Mouse (Mus musculus) embryonic facial prominence, embryonic 14.5 days (tissue): ENCODE data around the gene Ptprk. TPM values are rescaled to one million over a fixed set of nuclear protein-coding genes. Genes with fewer than 3 reads are reported as not detected.
A peak's percentile ranks its signal among the peaks of the same experiment; 100 is the strongest.

Experiments
- ATAC-seq: fragments of 200-750 bp; cut with Nextera tagmentation; 2 replicates; pipeline ENCODE4 v1.8.0; 2017; ENCODE audit warnings: low read depth, moderate number of reproducible peaks, moderate TSS enrichment
- DNase-seq: peaks from one replicate; pipeline ENCODE4 v3.0.0-alpha.2; 2015; ENCODE audit warnings: low spot score
- H3K27ac ChIP-seq: fragments of 300-500 bp; sonication (generic); replicated peaks from 2 replicates; pipeline ENCODE4 v1.5.1; 2014; ENCODE audit warnings: low read depth, mild to moderate bottlenecking, low read length, moderate library complexity
- H3K27me3 ChIP-seq: fragments of 300-500 bp; sonication (generic); replicated peaks from 2 replicates; pipeline ENCODE4 v1.6.1; 2014; ENCODE audit warnings: low read length; ENCODE audit not compliant: control insufficient read depth, insufficient read depth
- H3K36me3 ChIP-seq: fragments of 300-500 bp; sonication (generic); 2 replicates; pipeline ENCODE4 v1.6.1; 2014; ENCODE audit warnings: low read length, mixed read lengths; ENCODE audit not compliant: control insufficient read depth, insufficient read depth
- H3K4me1 ChIP-seq: fragments of 300-500 bp; sonication (generic); 2 replicates; pipeline ENCODE4 v1.6.1; 2014; ENCODE audit warnings: antibody characterized with exemption, low read length; ENCODE audit not compliant: control insufficient read depth, insufficient read depth
- H3K4me2 ChIP-seq: fragments of 300-500 bp; sonication (generic); 2 replicates; pipeline ENCODE4 v1.6.1; 2014; ENCODE audit warnings: low read depth, mild to moderate bottlenecking, low read length, moderate library complexity, mixed read lengths
- H3K4me3 ChIP-seq: fragments of 300-500 bp; sonication (generic); 2 replicates; pipeline ENCODE4 v1.5.1; 2014; ENCODE audit warnings: low read depth, mild to moderate bottlenecking, low read length
- H3K9ac ChIP-seq: fragments of 300-500 bp; sonication (generic); 2 replicates; pipeline ENCODE4 v1.6.1; 2014; ENCODE audit warnings: low read depth, mild to moderate bottlenecking, low read length, moderate library complexity, mixed read lengths
- H3K9me3 ChIP-seq: fragments of 300-500 bp; sonication (generic); 2 replicates; pipeline ENCODE4 v1.6.1; 2016; ENCODE audit warnings: low read length; ENCODE audit not compliant: control insufficient read depth
- WGBS: fragments of 180-500 bp; shearing (Covaris S2); extraction: QIAGEN DNeasy Blood & Tissue Kit; methylation state at CpG from one replicate; pipeline ENCODE4 v1.1.7; 2014; 5-methylcytosine and 5-hydroxymethylcytosine counted together
- polyA plus RNA-seq: library from polyadenylated mRNA; unstranded; fragments of >200 nt; fragmentation: Nextera tagmentation; extraction: Ambion mirVana; gene quantifications from 2 replicates; pipeline ENCODE4 v1.2.1, GENCODE M21; 2014

The Ptprk gene
- polyA plus RNA-seq, 1 experiment from 2014 or later = 21.7 TPM

DNA sequence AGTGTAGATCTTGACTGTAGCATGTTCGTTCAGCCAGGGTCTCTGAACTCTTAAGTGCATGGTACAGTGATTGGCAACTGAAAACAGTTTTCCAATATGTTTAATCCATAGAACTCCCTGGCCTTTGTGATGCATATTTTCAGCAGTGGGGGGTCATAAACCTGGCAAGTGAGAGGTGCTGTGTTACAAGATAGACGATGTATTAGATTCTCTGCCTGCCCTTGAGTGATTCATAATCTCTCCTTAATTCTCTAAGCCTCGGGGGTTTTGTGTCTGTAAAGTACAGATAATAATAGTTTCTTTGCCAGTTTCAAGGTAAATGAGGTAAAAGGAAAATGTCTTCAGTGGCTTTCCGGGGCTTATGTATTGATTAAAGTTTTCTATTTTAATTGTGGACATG lies 475.9 kb downstream of the Ptprk start:
- WGBS = 32% methylated on average over 4 of the region's 4 CpGs
- DNase-seq (no peak), ATAC-seq (no peak)
- H3K4me1 ChIP-seq = no peaks in the 10 kb centered on the region
- H3K36me3 ChIP-seq = no peaks in the 10 kb centered on the region
- no peak overlapping the region for H3K4me2 ChIP-seq
- no peaks in the 10 kb centered on the region for H3K9me3 ChIP-seq
- no peak overlapping the region for H3K9ac ChIP-seq
- H3K4me3 ChIP-seq = no peak overlapping the region
- H3K27me3 ChIP-seq = no peaks in the 10 kb centered on the region
- no peak overlapping the region for H3K27ac ChIP-seq

DNA sequence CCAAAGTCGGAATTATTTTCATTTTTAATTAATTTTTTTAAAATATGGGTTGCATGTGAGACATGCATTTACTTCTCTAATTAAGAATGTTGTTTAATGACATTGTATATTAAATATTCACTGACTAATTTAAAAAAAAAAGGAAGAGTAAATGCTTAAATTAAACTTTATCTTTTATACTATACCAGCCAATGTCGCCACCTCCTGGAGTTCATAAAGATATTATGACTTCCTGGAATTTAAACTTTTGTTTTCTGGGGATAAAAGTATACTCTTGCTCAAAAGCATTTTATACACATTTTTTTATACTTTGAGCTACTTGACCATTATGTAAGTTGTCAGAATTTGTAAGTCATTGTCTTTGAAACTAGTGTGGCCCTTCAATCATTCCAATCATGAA lies 477.4 kb downstream of the Ptprk start:
- H3K4me2 ChIP-seq = no peak overlapping the region
- no peaks in the 10 kb centered on the region for H3K36me3 ChIP-seq
- 86% methylated on average over 2 of the region's 2 CpGs for WGBS
- DNase-seq (peak; percentile 18), ATAC-seq (no peak)
- H3K27ac ChIP-seq = no peak overlapping the region
- no peaks in the 10 kb centered on the region for H3K4me1 ChIP-seq
- no peaks in the 10 kb centered on the region for H3K27me3 ChIP-seq
- H3K9me3 ChIP-seq = no peaks in the 10 kb centered on the region
- H3K4me3 ChIP-seq = no peak overlapping the region
- H3K9ac ChIP-seq = no peak overlapping the region

DNA sequence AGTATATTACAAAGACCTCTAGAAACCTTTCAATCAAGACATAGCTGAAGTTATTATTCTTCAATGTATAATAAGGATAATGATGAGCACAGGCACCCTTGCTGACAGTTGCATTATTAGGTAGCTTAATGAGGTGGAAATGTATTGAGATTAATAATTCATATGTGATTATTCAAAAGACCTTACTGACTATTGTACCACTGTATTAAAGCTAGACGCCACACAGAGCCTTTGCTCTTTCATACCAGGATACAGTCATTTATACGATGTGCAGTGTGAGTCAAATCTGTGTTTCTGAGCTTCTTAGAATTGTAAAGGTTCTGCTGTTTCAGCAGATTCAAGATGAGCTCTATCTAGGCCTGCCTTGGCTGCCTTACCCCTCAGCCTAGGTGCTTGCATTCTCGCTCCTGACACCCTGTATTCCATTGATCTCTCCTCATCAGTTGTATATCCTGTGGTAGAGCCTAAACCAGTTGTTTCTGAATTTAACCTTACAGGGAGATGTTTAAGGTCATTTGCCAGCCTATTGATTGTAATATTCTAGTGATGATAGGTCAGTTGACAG lies 489.6 kb downstream of the Ptprk start:
- 87% methylated on average over 3 of the region's 3 CpGs for WGBS
- no peaks in the 10 kb centered on the region for H3K4me1 ChIP-seq
- DNase-seq (no peak), ATAC-seq (no peak)
- H3K9ac ChIP-seq = no peak overlapping the region
- no peak overlapping the region for H3K27ac ChIP-seq
- H3K4me2 ChIP-seq = no peak overlapping the region
- no peak overlapping the region for H3K4me3 ChIP-seq
- H3K36me3 ChIP-seq = 0 out of 2 replicates have a peak, but pooled peaks cover 7% of the 10 kb centered on the region
- no peaks in the 10 kb centered on the region for H3K9me3 ChIP-seq
- no peaks in the 10 kb centered on the region for H3K27me3 ChIP-seq

DNA sequence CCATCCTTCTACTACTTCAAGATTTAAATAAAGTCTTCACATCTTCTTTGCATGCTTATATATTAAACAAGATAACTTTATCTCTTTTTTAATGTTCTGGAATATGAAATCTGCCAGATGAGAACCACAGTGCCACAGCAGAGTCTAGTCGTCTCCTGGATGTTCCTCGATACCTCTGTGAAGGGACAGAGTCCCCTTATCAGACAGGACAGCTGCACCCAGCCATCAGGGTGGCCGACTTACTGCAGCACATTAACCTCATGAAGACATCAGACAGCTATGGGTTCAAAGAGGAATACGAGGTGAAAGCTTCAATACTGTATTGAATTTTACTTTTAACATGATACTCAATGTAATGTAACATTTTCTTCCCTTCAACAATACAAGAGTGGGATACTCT lies 491.8 kb downstream of the Ptprk start:
- Histone ChIP-seq H3K4me1 (no peaks in the 10 kb centered on the region), H3K4me3 (no peak overlapping the region), H3K9ac (no peak overlapping the region), H3K27ac (no peak overlapping the region), H3K9me3 (no peaks in the 10 kb centered on the region), H3K4me2 (no peak overlapping the region), H3K27me3 (no peaks in the 10 kb centered on the region), H3K36me3 (0 out of 2 replicates have a peak, but pooled peaks cover 8% of the 10 kb centered on the region)
- WGBS = 63% methylated on average over 4 of the region's 4 CpGs
- ATAC-seq = no peak
- DNase-seq = no peak

DNA sequence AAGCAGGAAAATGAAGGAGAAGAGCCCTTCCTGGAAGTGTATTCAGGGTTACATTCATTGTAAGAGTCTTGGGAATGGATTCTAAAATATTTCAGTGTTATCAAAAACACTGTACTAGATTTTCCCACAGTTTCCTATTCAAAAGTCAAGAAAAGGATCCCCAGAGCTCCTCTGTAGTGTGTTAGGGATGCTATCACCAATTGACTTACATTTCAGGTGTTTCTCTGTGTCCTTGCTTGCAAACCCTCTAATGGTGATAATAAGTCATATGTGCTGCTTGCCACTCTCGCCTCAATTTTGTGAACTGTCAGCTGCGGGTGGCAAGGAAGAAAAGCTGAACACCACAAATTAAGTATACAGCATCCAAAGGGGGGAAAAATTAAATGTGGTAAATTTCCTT lies 492.2 kb downstream of the Ptprk start:
- Histone ChIP-seq H3K27ac (no peak overlapping the region), H3K27me3 (no peaks in the 10 kb centered on the region), H3K9me3 (no peaks in the 10 kb centered on the region), H3K4me3 (no peak overlapping the region), H3K9ac (no peak overlapping the region), H3K4me2 (no peak overlapping the region), H3K4me1 (no peaks in the 10 kb centered on the region), H3K36me3 (0 out of 2 replicates have a peak, but pooled peaks cover 8% of the 10 kb centered on the region)
- WGBS = 91% methylated on average over 2 of the region's 2 CpGs
- no peak for ATAC-seq
- no peak for DNase-seq

GRCm38 (mm10) chr10:28567441-28567840 lies 492.8 kb downstream of the Ptprk start:
- Histone ChIP-seq H3K36me3 (0 out of 2 replicates have a peak, but pooled peaks cover 8% of the 10 kb centered on the region), H3K27me3 (no peaks in the 10 kb centered on the region), H3K4me1 (no peaks in the 10 kb centered on the region), H3K4me2 (no peak overlapping the region), H3K4me3 (no peak overlapping the region), H3K9me3 (no peaks in the 10 kb centered on the region), H3K27ac (no peak overlapping the region), H3K9ac (no peak overlapping the region)
- no peak for DNase-seq
- WGBS = 85% methylated on average over 3 of the region's 3 CpGs
- ATAC-seq = no peak

DNA sequence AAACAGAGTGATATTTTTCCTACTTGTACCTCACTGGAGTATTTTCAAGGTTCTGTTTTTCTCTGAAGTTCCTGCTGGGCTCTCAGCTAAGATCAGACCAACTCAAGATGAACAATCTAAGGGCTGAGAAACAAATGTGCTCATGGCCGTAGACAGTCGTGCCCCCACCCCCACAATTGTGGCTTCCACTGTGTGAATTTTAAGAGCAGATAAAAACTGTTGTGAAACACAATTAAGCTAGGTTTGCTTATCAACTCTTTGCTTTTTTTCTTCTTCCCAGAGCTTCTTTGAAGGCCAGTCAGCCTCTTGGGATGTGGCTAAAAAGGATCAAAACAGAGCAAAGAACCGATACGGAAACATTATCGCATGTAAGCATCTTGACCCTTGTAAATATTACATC lies 493.4 kb downstream of the Ptprk start:
- no peaks in the 10 kb centered on the region for H3K27me3 ChIP-seq
- DNase-seq = no peak
- H3K9ac ChIP-seq = no peak overlapping the region
- H3K4me3 ChIP-seq = no peak overlapping the region
- no peak overlapping the region for H3K27ac ChIP-seq
- H3K4me2 ChIP-seq = no peak overlapping the region
- 0 out of 2 replicates have a peak, but pooled peaks cover 8% of the 10 kb centered on the region for H3K36me3 ChIP-seq
- no peaks in the 10 kb centered on the region for H3K9me3 ChIP-seq
- H3K4me1 ChIP-seq = no peaks in the 10 kb centered on the region
- ATAC-seq = no peak
- 90% methylated on average over 5 of the region's 5 CpGs for WGBS

GRCm38 (mm10) chr10:28579596-28579995 lies 505.0 kb downstream of the Ptprk start:
- no peak overlapping the region for H3K9ac ChIP-seq
- no peak for ATAC-seq
- no peaks in the 10 kb centered on the region for H3K9me3 ChIP-seq
- H3K36me3 ChIP-seq = peaks cover 9% of the 10 kb centered on the region
- no peak overlapping the region for H3K4me3 ChIP-seq
- no peak overlapping the region for H3K27ac ChIP-seq
- H3K4me2 ChIP-seq = no peak overlapping the region
- no peaks in the 10 kb centered on the region for H3K4me1 ChIP-seq
- 82% methylated on average over 5 of the region's 5 CpGs for WGBS
- no peaks in the 10 kb centered on the region for H3K27me3 ChIP-seq
- DNase-seq = no peak

DNA sequence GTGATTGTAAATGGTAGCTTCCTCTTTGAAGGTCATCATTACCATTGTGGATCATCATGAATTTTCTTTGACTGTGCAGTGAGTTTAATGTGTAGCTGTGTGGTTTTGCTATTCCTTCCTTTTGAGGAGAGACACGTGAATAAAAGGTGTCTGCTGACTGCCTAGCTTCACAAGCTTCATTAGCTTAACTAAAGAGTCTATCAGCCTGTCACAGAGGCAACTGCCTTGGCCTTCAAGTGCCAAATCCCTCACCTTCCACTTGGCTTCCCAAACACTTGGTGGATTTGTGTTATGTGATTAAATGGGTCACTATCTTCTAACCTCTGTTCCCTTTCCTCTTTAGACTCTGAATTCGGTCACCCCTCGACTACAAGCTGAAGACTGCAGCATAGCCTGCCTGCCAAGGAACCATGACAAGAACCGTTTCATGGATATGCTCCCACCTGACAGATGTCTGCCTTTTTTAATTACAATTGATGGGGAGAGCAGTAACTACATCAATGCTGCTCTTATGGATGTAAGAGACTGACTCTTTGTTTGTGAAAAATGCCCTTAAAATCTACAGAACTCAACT lies 512.0 kb downstream of the Ptprk start:
- Histone ChIP-seq H3K36me3 (peaks cover 11% of the 10 kb centered on the region), H3K9ac (no peak overlapping the region), H3K4me3 (no peak overlapping the region), H3K9me3 (no peaks in the 10 kb centered on the region), H3K27me3 (no peaks in the 10 kb centered on the region), H3K27ac (no peak overlapping the region), H3K4me1 (no peaks in the 10 kb centered on the region), H3K4me2 (no peak overlapping the region)
- DNase-seq (no peak), ATAC-seq (no peak)
- WGBS = 71% methylated on average over 4 of the region's 4 CpGs
